Comparison of ENCODE assay signal across 27 mouse cellular contexts in the genomic region with DNA sequence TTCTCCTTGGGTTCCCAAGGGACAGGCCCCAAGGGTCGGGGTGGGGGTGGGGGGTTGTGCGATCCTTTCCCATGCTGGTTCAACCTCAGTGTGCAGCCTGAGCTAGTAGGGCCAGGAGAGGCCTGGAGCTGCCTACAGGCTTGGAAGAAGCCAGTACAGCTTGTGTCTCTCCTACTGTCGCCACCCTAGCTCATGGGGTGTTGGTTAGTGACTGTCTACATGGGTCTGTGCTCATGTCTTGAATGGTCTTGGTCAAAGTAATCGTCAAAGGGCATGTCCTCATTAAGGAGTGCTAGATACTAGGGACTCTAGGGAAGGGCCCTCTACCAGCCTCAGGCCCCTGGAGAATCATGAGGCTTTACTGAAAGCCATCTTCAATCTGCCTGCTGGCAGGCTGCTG. TPM values are rescaled to one million over a fixed set of nuclear protein-coding genes. Genes with fewer than 3 reads are reported as not detected.
A peak's percentile ranks its signal among the peaks of the same experiment; 100 is the strongest.
DNase-seq lines count a peak whose midpoint lies in the region; ATAC-seq lines count a peak whose summit lies in the region.
"Had no signal": no experiment of that assay in that cellular context is flagged by ENCODE, and none has a peak within 500 bp of the region (broad histone marks: within the 10 kb centered on the region; RNA-seq: fewer than 3 reads in every experiment).

No protein-coding gene starts in this region.

- H3K36me3 ChIP-seq in embryonic facial prominence, embryonic 10.5 days (replicated peaks) = no peaks in the 10 kb centered on the region
- no peaks in the 10 kb centered on the region for H3K36me3 ChIP-seq in forebrain, embryonic 15.5 days
- no peaks in the 10 kb centered on the region for H3K36me3 ChIP-seq in midbrain, embryonic 13.5 days
- H3K36me3 ChIP-seq: embryonic facial prominence, embryonic 15.5 days; heart, embryonic 15.5 days; kidney, embryonic 15.5 days; limb, embryonic 12.5 days; liver, embryonic 12.5 days had no signal

- H3K27ac ChIP-seq in embryonic facial prominence, embryonic 10.5 days (replicated peaks) = peak overlapping the region; percentile 48
- H3K27ac ChIP-seq in forebrain, embryonic 15.5 days (replicated peaks) = peak overlapping the region; percentile 69
- H3K27ac ChIP-seq in midbrain, embryonic 13.5 days = peak overlapping the region; percentile 77
- H3K27ac ChIP-seq: embryonic facial prominence, embryonic 15.5 days; heart, adult 2 months; heart, embryonic 15.5 days; kidney, embryonic 15.5 days; limb, embryonic 12.5 days; liver, embryonic 12.5 days had no signal

- no peak overlapping the region for H3K4me3 ChIP-seq in embryonic facial prominence, embryonic 10.5 days
- H3K4me3 ChIP-seq in forebrain, embryonic 15.5 days = no peak overlapping the region
- H3K4me3 ChIP-seq in midbrain, embryonic 13.5 days (replicated peaks) = no peak overlapping the region
- H3K4me3 ChIP-seq: embryonic facial prominence, embryonic 15.5 days; heart, adult 2 months; heart, embryonic 15.5 days; kidney, embryonic 15.5 days; limb, embryonic 12.5 days; liver, embryonic 12.5 days; megakaryocyte, embryonic 14.5 days; myocyte had no signal

- peaks cover 70% of the 10 kb centered on the region for H3K27me3 ChIP-seq in embryonic facial prominence, embryonic 10.5 days (replicated peaks; ENCODE audit: low read depth, poor library complexity, severe bottlenecking)
- H3K27me3 ChIP-seq in forebrain, embryonic 15.5 days = no peaks in the 10 kb centered on the region
- H3K27me3 ChIP-seq in midbrain, embryonic 13.5 days = no peaks in the 10 kb centered on the region

- H3K4me2 ChIP-seq in forebrain, embryonic 15.5 days (replicated peaks) = no peak overlapping the region
- no peak overlapping the region for H3K4me2 ChIP-seq in midbrain, embryonic 13.5 days (replicated peaks)
- H3K4me2 ChIP-seq: embryonic facial prominence, embryonic 15.5 days; heart, embryonic 15.5 days; kidney, embryonic 15.5 days; limb, embryonic 12.5 days; liver, embryonic 12.5 days had no signal

- no peak overlapping the region for H3K9ac ChIP-seq in forebrain, embryonic 15.5 days (replicated peaks)
- H3K9ac ChIP-seq in midbrain, embryonic 13.5 days (replicated peaks) = no peak overlapping the region
- H3K9ac ChIP-seq: embryonic facial prominence, embryonic 15.5 days; heart, embryonic 15.5 days; kidney, embryonic 15.5 days; limb, embryonic 12.5 days; liver, embryonic 12.5 days had no signal

- 78% methylated on average over 4 of the region's 4 CpGs for whole genome bisulfite sequencing in embryonic facial prominence, embryonic 10.5 days
- WGBS in forebrain, embryonic 15.5 days = 69% methylated on average over 4 of the region's 4 CpGs
- WGBS in midbrain, embryonic 13.5 days = 68% methylated on average over 4 of the region's 4 CpGs

- H3K4me1 ChIP-seq in embryonic facial prominence, embryonic 10.5 days = peaks cover 31% of the 10 kb centered on the region
- peaks cover 52% of the 10 kb centered on the region for H3K4me1 ChIP-seq in forebrain, embryonic 15.5 days
- peaks cover 43% of the 10 kb centered on the region for H3K4me1 ChIP-seq in midbrain, embryonic 13.5 days (replicated peaks)
- H3K4me1 ChIP-seq: heart, embryonic 15.5 days; kidney, embryonic 15.5 days; liver, embryonic 12.5 days had no signal

- DNase-seq in heart, adult 11 months = peak; percentile 72
- no peak for DNase-seq in heart, adult 9 months (ENCODE audit: low spot score in 2 of 2)
- DNase-seq in embryonic facial prominence, embryonic 10.5 days (ENCODE audit: low spot score) = no peak
- DNase-seq in embryo, embryonic 10 days (ENCODE audit: low spot score) = no peak
- no peak for DNase-seq in layer of hippocampus, adult 11-12 months (ENCODE audit: low spot score)
- no peak for DNase-seq in thymus, postnatal 4 days
- DNase-seq: adrenal gland, adult 8-10 months; cerebellum, adult 9-10 months; gastrocnemius, postnatal 10 days; heart, adult 2 months; heart, postnatal 4 days; lung, adult 2 months; right cerebral cortex, postnatal 14 days; spleen, adult 18-20 months; thymus, postnatal 25 days had no signal

- no peaks in the 10 kb centered on the region for H3K9me3 ChIP-seq in embryonic facial prominence, embryonic 10.5 days
- H3K9me3 ChIP-seq in forebrain, embryonic 15.5 days = no peaks in the 10 kb centered on the region
- no peaks in the 10 kb centered on the region for H3K9me3 ChIP-seq in midbrain, embryonic 13.5 days
- H3K9me3 ChIP-seq: embryonic facial prominence, embryonic 15.5 days; heart, embryonic 15.5 days; kidney, embryonic 15.5 days; limb, embryonic 12.5 days; liver, embryonic 12.5 days; megakaryocyte, embryonic 14.5 days had no signal

- no peak for ATAC-seq in forebrain, embryonic 15.5 days (replicated peaks)
- ATAC-seq in midbrain, embryonic 13.5 days = peak; percentile 8; the same call in 1 of the 2 replicates
- ATAC-seq: intestine, embryonic 16.5 days; liver, embryonic 12.5 days had no signal

RNA-seq across cellular contexts. Expression of gene 7530416G11Rik, which starts 5.5 kb away (rescaled TPM):
- not detected in 2 replicates for polyA plus RNA-seq in embryonic facial prominence, embryonic 10.5 days (2016; fragmentation: Nextera tagmentation; extraction: Ambion mirVana)
- polyA plus RNA-seq in forebrain, embryonic 15.5 days (2015; fragmentation: Nextera tagmentation; extraction: Ambion mirVana) = 0.14 TPM in 1 of 2 replicates, not detected in the other
- not detected in 2 replicates for polyA plus RNA-seq in midbrain, embryonic 13.5 days (2015; fragmentation: Nextera tagmentation; extraction: Ambion mirVana)
- polyA plus RNA-seq: cortical plate, adult 2 months; embryonic facial prominence, embryonic 15.5 days; heart, adult 2 months; heart, embryonic 15.5 days; intestine, embryonic 16.5 days; kidney, embryonic 15.5 days; large intestine, adult 2 months; limb, embryonic 12.5 days; liver, embryonic 12.5 days; lung, adult 2 months; myocyte had no signal
